Mouse (Mus musculus): ENCODE data around the gene Gns.

Gns gene

DNA sequence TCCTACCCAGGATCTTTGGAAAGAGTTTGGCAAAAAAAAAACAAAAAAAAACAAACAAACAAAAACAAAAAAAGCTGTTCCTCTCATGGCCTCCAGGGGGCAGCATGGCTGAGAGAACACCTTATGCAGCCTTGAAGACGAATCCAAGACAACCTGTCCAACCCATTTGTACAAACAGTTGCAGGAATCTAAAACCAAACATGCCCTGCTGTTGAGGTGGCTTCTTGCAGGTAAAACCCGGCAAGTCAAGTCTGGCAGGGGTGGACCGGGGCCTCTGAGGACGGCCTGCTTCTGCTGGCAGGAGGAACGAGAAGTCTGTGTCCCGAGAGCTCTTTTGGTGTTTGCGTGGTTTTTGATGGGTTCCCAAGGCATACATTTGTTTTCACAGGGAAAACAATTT is 44.8 kb downstream of the Gns start:
- peak; percentile 56 to 64 for DNase-seq

- peak in 1 of 2 experiments; percentile 51 for DNase-seq
Measured at GRCm38 (mm10) chr10:121411721-121412455, 47.0 kb downstream of the Gns start.

- DNase-seq, result peak; percentile 46 to 77
Measured at GRCm38 (mm10) chr10:121412824-121413223, 47.9 kb downstream of the Gns start.

- no peak for DNase-seq
Measured at GRCm38 (mm10) chr10:121414127-121414526, 49.2 kb downstream of the Gns start.

GRCm38 (mm10) chr10:121418835-121419234 is 53.9 kb downstream of the Gns start:
- no peak for DNase-seq

- peak in 1 of 2 experiments; percentile 65 for DNase-seq
Measured at GRCm38 (mm10) chr10:121419640-121420470, 55.0 kb downstream of the Gns start.

DNA sequence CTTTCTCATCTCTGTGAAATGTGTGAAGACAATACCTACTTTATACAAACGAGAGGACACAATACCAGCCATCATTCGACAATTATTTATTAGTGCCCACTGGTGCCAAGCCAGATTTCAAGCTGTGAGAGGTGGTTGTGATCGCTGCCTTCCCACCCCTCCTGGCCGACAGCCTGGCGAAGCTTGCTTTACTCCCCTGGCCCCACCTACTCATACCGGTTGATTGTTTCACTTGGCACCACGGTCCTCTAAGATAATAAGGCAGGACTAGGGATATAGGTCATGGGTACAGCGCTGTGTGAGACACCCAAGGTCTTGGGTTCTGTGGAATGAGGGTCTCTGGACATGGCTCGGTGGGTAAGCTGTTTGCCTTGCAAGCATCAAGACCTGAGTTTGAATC is 56.1 kb downstream of the Gns start:
- DNase-seq, result peak in 1 of 2 experiments; percentile 36

DNA sequence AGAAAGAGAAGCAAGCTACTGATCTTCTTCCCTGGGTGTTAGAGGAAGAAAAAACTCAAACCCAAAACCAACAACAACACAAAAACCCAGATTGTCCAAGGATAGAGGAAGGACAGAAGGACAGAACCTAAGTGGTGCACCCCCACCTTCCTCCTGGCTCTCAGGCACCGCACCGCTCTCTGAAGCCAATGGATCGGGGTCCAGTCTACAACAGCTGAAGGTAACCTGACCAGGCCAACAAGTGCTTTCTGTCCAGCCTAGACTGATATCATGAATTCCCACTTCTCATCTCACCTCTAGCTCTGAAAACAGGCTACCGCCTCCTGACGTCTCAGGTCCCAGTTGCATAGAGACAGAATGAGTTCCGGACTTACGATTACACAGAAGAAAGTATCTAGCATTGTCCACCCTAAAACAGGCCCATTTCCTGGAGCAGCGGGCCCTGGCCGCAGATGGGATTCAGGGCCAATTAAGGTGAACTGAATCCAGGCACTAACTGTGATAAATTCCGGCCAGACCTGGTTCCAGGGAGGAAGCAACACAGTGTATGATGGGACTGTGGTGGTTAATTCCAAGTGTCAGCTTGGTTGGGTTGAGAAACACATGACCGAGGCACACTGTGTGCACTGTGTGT is 56.9 kb downstream of the Gns start:
- DNase-seq, result peak in 1 of 2 experiments; percentile 43

- peak in 1 of 2 experiments; percentile 46 for DNase-seq
Measured at GRCm38 (mm10) chr10:121422294-121422693, 57.4 kb downstream of the Gns start.

- peak in 1 of 2 experiments; percentile 59 for DNase-seq
Measured at GRCm38 (mm10) chr10:121423541-121424349, 58.9 kb downstream of the Gns start.

- no peak for DNase-seq
Measured at GRCm38 (mm10) chr10:121424455-121424854, 59.6 kb downstream of the Gns start.

- no peak for DNase-seq
Measured at GRCm38 (mm10) chr10:121425079-121425478, 60.2 kb downstream of the Gns start.

DNA sequence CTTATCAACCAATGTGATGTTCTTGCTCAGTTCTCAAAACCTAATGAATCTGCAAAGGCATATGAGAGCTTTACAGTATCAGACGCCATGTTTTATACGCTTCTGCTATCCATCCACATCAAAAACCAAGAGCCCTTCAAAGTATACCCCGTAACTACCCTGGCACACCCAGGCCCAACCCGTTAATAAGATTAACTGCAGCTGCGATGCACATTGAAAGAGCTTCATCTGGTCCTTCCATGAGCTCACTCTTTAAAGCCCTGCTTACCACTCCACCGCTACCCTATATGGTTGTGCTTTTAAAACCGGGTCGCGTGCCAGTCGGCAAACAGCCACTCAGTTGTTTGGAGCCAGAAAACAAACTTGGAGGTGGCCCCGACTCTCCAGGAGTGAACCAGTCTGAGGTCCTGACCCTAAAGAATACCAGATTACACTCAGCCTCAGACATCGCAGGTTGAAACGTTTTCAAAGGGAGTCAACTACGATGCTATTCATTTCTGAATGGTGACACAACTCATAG is 60.7 kb downstream of the Gns start:
- no peak for DNase-seq

GRCm38 (mm10) chr10:121426458-121427070 is 61.7 kb downstream of the Gns start:
- peak; percentile 78 to 79 for DNase-seq

GRCm38 (mm10) chr10:121427136-121427535 is 62.2 kb downstream of the Gns start:
- peak in 1 of 2 experiments; percentile 56 for DNase-seq

DNA sequence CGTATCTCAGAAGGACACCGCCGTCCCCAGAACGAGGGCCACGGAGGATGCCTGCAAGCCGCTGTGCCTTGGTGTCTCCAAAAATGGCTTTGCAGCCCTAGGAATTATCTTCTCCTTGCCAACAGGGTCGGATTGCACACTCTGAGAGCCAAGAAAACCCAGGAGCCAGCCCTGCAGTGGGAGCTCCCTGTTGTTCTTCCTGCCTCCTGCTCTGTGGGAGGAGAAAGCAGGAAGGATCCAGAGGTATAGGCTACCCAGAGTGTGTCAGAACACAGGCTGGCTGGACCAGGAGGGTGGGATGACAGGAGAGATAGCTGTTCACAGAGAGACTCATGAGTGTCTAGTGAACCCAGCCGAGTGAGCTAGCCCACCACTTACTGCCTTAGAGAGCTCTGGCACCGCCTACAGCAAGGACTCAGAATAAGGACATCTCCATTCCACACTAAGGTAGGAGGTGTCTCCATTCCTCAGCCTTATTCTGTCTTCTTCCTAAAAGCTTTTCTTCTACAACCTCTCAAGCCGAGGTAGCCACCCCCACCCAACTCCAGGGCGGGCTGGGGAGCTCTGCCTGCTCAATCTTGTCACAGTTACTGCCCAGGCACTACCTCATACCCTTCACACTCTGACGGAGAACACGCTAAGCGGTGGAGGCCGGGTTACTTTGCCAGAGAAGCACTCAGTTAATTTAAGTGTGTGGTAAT is 63.3 kb downstream of the Gns start:
- DNase-seq, result no peak

DNA sequence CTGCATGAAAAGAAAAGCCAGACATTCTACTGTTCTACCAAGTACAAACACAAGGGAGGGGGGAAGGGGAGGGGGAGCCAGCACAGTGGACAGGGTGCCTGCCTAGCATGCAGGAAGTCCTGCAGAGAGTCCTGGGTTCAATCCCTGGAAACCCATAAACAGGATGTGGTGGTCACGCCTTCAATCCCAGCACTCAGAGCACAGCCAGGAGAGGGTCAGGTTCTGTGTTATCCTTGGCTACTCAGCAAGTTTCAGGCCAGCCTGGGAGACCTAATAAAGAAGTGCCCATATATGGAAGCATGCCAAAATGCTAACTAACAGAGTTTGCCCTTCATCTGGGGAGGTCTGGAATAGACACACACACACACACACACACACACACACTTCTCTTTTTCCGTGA is 64.2 kb downstream of the Gns start:
- DNase-seq, result peak; percentile 60 to 81

GRCm38 (mm10) chr10:121429581-121429980 is 64.7 kb downstream of the Gns start:
- DNase-seq, result no peak

- peak; percentile 71 to 86 for DNase-seq
Measured at GRCm38 (mm10) chr10:121429981-121430682, 65.2 kb downstream of the Gns start.

DNA sequence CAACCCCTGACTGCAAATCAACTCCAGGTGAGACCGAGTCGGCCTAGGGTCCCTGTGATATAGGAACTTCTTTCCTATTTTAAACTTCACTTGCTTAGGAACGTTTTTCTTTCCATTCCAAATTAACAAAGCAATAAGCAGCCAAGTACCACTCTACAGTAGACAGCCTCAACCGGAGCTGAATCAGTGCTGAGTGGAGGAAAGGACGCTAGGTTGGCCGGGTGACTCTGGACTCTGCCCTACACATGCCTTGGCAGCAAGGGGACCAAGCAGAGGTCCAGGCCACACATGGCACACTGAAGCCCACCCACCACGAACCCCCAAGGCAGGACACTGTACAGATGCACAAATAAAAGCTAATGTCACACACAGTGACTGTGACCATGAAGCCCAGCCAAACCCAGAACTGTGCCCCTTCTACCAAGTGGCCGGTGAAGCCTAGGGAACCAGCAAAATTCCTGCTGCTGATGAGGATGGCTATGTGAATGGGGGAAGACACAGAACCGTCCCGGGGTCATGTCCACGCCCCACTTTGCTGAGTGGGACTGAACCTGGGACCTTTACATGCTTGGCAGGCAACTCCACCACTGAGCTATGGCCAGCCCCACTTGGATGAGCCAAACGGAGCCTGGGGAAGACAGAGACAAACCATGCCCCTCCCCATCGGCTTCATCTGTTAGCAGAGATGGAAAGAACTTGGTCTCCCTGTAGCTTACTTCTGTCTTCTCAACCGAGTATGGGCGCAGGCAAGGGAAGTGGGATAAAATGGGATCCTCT is 66.1 kb downstream of the Gns start:
- DNase-seq, result no peak

Data from kidney, postnatal 25 days (tissue).